Mouse (Mus musculus): Measurements from ENCODE around the gene Armc3. TPM values are rescaled to one million over a fixed set of nuclear protein-coding genes. Genes with fewer than 3 reads are reported as not detected.
"Not testable (repeated sequence)": the region's sequence is repeated elsewhere in the genome, so short reads cannot be mapped to it uniquely, and the experiment has no call there.

The Armc3 gene
- total RNA-seq, 2 experiments from 2014 or later = 0.18 TPM; not detected in 1

GRCm38 (mm10) chr2:19274583-19274982 is 75.5 kb downstream of the Armc3 start:
- no peak for DNase-seq

GRCm38 (mm10) chr2:19275602-19276539 is 76.8 kb downstream of the Armc3 start:
- DNase-seq = peak; percentile 75 to 92

GRCm38 (mm10) chr2:19280331-19280730 is 81.2 kb downstream of the Armc3 start:
- DNase-seq = no peak

GRCm38 (mm10) chr2:19292366-19292765 is 93.3 kb downstream of the Armc3 start:
- no peak for DNase-seq

- DNase-seq = peak; percentile 13 to 38
These were observed 101.4 kb downstream of the Armc3 start for GRCm38 (mm10) chr2:19300345-19301089.

GRCm38 (mm10) chr2:19301251-19301650 is 102.1 kb downstream of the Armc3 start:
- peak; percentile 5 to 12 for DNase-seq

GRCm38 (mm10) chr2:19303087-19303486 is 104.0 kb downstream of the Armc3 start:
- DNase-seq = not testable (repeated sequence)

GRCm38 (mm10) chr2:19310498-19310897 is 111.4 kb downstream of the Armc3 start:
- DNase-seq = no peak

GRCm38 (mm10) chr2:19316056-19316455 is 117.0 kb downstream of the Armc3 start:
- no peak for DNase-seq

- no peak for DNase-seq
These were observed 117.6 kb downstream of the Armc3 start for GRCm38 (mm10) chr2:19316691-19317090.

- DNase-seq = not testable (repeated sequence)
These were observed 118.2 kb downstream of the Armc3 start for GRCm38 (mm10) chr2:19317151-19317812.

- no peak for DNase-seq
These were observed 119.4 kb downstream of the Armc3 start for GRCm38 (mm10) chr2:19318499-19318898.

GRCm38 (mm10) chr2:19319284-19319683 is 120.2 kb downstream of the Armc3 start:
- DNase-seq = no peak

- DNase-seq = no peak
These were observed 123.3 kb downstream of the Armc3 start for GRCm38 (mm10) chr2:19322448-19322847.

GRCm38 (mm10) chr2:19326376-19326775 is 127.3 kb downstream of the Armc3 start:
- DNase-seq = no peak

GRCm38 (mm10) chr2:19327811-19328210 is 128.7 kb downstream of the Armc3 start:
- DNase-seq = no peak

- peak; percentile 51 to 52 for DNase-seq
These were observed 145.0 kb downstream of the Armc3 start for GRCm38 (mm10) chr2:19343901-19344635.

GRCm38 (mm10) chr2:19344636-19345413 is 145.7 kb downstream of the Armc3 start:
- peak; percentile 89 to 93 for DNase-seq

- no peak for DNase-seq
These were observed 146.4 kb downstream of the Armc3 start for GRCm38 (mm10) chr2:19345414-19345964.

GRCm38 (mm10) chr2:19348454-19348853 is 149.4 kb downstream of the Armc3 start:
- DNase-seq = no peak

- DNase-seq = no peak
These were observed 151.1 kb downstream of the Armc3 start for GRCm38 (mm10) chr2:19350167-19350566.
